Mouse (Mus musculus) lung, adult 2 months (tissue): Measurements from ENCODE around the gene Mtf2.

Source experiments
- CTCF ChIP-seq: fragments of 200-500 bp; IDR thresholded peaks from 2 replicates; pipeline ENCODE4 v1.5.1; 2011; ENCODE audit warnings: mild to moderate bottlenecking, low read length, control low read depth; ENCODE audit not compliant: insufficient read depth
- POLR2A ChIP-seq: fragments of 200-500 bp; IDR thresholded peaks from 2 replicates; pipeline ENCODE4 v1.6.1; 2011; ENCODE audit warnings: low read depth, mild to moderate bottlenecking, control low read depth, low read length, borderline replicate concordance; ENCODE audit errors: extremely low read depth

- TF ChIP-seq POLR2A = no peak
- no peak for TF ChIP-seq CTCF
Observed at GRCm38 (mm10) chr5:108035523-108035922, 30.0 kb upstream of the Mtf2 start.
